ENCODE assay signal across 10 mouse cellular contexts in the genomic region with DNA sequence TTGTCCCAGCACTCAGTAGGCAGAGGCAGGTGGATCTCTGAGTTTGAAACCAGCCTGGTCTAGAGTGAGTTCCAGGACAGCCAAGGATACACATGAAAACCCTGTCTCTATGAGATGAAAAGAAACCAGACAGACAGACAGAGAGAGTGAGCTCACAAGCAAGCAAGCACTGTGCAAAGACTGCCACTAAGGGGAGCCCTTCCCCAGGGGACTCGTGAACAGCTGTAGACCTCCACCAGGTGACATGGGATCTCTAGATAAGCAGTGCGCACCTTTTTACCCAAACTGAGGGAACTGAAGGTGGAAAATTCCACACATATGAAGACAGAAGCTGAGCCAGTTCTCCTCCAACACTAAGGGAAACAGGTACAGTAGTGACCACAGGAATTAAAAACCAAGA. TPM values are rescaled to one million over a fixed set of nuclear protein-coding genes. Genes with fewer than 3 reads are reported as not detected.
DNase-seq lines count a peak whose midpoint lies in the region; TF ChIP-seq lines count a peak whose summit lies in the region.
"Had no signal": no experiment of that assay in that cellular context is flagged by ENCODE, and none has a peak within 500 bp of the region (broad histone marks: within the 10 kb centered on the region; RNA-seq: fewer than 3 reads in every experiment).

No protein-coding gene starts in this region.

- no peak for TF ChIP-seq POLR2A in spleen, adult 2 months (IDR thresholded peaks at IDR 0.05; ENCODE audit: low read depth, low read length)

- no peak overlapping the region for H3K27ac ChIP-seq in spleen, adult 2 months (ENCODE audit: insufficient read depth, low read length)
- H3K27ac ChIP-seq: embryonic facial prominence, embryonic 15.5 days had no signal

- peak; percentile 18 for DNase-seq in adrenal gland, adult 2 months
- no peak for DNase-seq in adrenal gland, postnatal 4 days (ENCODE audit: low spot score in 2 of 2)
- peak; percentile 15 to 34 for DNase-seq in spleen, adult 2 months (ENCODE audit: low read depth in 1 of 2, low spot score in 2 of 2)
- no peak for DNase-seq in spleen, adult 12 weeks (ENCODE audit: low spot score)
- peak; percentile 61 for DNase-seq in kidney, postnatal 10 days
- peak; percentile 52 for DNase-seq in thymus, postnatal 14 days
- DNase-seq in right cerebral cortex, adult 2 months (ENCODE audit: low spot score in 2 of 2), result no peak
- no peak for DNase-seq in gastrocnemius, adult 8-10 months (ENCODE audit: low spot score in 2 of 2)

- TF ChIP-seq CTCF in spleen, adult 2 months (IDR thresholded peaks at IDR 0.05; ENCODE audit: extremely low read depth, insufficient read depth, insufficient read length, insufficient replicate concordance), result peak; percentile 53; the same call in 1 of the 2 replicates

- H3K36me3 ChIP-seq in spleen, adult 2 months (ENCODE audit: control insufficient read depth, insufficient read depth, low read length), result peaks cover 25% of the 10 kb centered on the region

- no peak overlapping the region for H3K4me3 ChIP-seq in spleen, adult 2 months (ENCODE audit: extremely low read depth, insufficient read depth, insufficient read length)
- H3K4me3 ChIP-seq: embryonic facial prominence, embryonic 15.5 days; megakaryocyte, embryonic 14.5 days had no signal

- H3K27me3 ChIP-seq in spleen, adult 2 months (ENCODE audit: control insufficient read depth, insufficient read depth, low read length), result no peaks in the 10 kb centered on the region
- H3K27me3 ChIP-seq: embryonic facial prominence, embryonic 15.5 days; megakaryocyte, embryonic 14.5 days had no signal

- WGBS in spleen, adult 2 months, result 68% methylated on average over 2 of the region's 2 CpGs

- no peaks in the 10 kb centered on the region for H3K4me1 ChIP-seq in spleen, adult 2 months (ENCODE audit: control insufficient read depth, insufficient read depth, insufficient read length)
- H3K4me1 ChIP-seq: embryonic facial prominence, embryonic 15.5 days had no signal

RNA-seq across cellular contexts. Expression of gene Thoc3, which starts 11.6 kb away (rescaled TPM):
- 10 to 100 TPM; 33.6 to 46.0 TPM for total RNA-seq in adrenal gland, adult 2 months (2021)
- 49.9 and 54.8 TPM in 2 replicates for polyA plus RNA-seq in adrenal gland, adult 2 months (2012; rRNA removed)
- 10 to 100 TPM; 60.2 to 66.0 TPM for total RNA-seq in adrenal gland, postnatal 4 days (2021)
- 21.0 and 38.9 TPM in 2 replicates for polyA plus RNA-seq in spleen, adult 2 months (2012; rRNA removed)
- total RNA-seq in gastrocnemius, adult 8-10 months (2022), result 10 to 100 TPM; 12.0 to 19.0 (median 16.5) TPM

RNA-seq across cellular contexts. Expression of gene Simc1, which starts 46.5 kb away (rescaled TPM):
- total RNA-seq in adrenal gland, adult 2 months (2021), result 10 to 100 TPM; 14.1 to 17.5 TPM
- polyA plus RNA-seq in adrenal gland, adult 2 months (2012; rRNA removed), result 24.4 and 27.9 TPM in 2 replicates
- total RNA-seq in adrenal gland, postnatal 4 days (2021), result 10 to 100 TPM; 11.7 to 12.5 TPM
- 6.7 and 7.3 TPM in 2 replicates for polyA plus RNA-seq in spleen, adult 2 months (2012; rRNA removed)
- total RNA-seq in gastrocnemius, adult 8-10 months (2022), result 1 to 10 TPM; 2.8 to 3.6 (median 3.3) TPM

Comparison
In these comparisons a context has a peak if more than half of its experiments do, and no peak if none do; other contexts are left out.
1. DNase-seq: peak in adrenal gland, adult 2 months (single experiment), spleen, adult 2 months (2 of 2), kidney, postnatal 10 days (single experiment) and thymus, postnatal 14 days (single experiment); none in adrenal gland, postnatal 4 days (0 of 2), spleen, adult 12 weeks (single experiment), right cerebral cortex, adult 2 months (0 of 2) and gastrocnemius, adult 8-10 months (0 of 2).